Mouse (Mus musculus) limb, embryonic 14.5 days (tissue): ENCODE measurements around the gene Emilin3. TPM values are rescaled to one million over a fixed set of nuclear protein-coding genes. Genes with fewer than 3 reads are reported as not detected.

Experiments
- ATAC-seq: fragments of 200-750 bp; cut with Nextera tagmentation; 2 replicates; pipeline ENCODE4 v1.8.0; 2017; ENCODE audit warnings: low read depth, moderate number of reproducible peaks, moderate TSS enrichment; ENCODE audit not compliant: low FRiP score
- DNase-seq: peaks from one replicate; pipeline ENCODE4 v3.0.0-alpha.2; 2015; ENCODE audit warnings: low spot score
- H3K27ac ChIP-seq: fragments of 300-500 bp; sonication (generic); replicated peaks from 2 replicates; pipeline ENCODE4 v1.5.1; 2014; ENCODE audit warnings: low read depth, mild to moderate bottlenecking, low read length, moderate library complexity, mixed read lengths
- H3K27me3 ChIP-seq: fragments of 300-500 bp; sonication (generic); 2 replicates; pipeline ENCODE4 v1.6.1; 2014; ENCODE audit warnings: low read length, mixed read lengths; ENCODE audit not compliant: control insufficient read depth, insufficient read depth
- H3K36me3 ChIP-seq: fragments of 300-500 bp; sonication (generic); 2 replicates; pipeline ENCODE4 v1.6.1; 2014; ENCODE audit warnings: mild to moderate bottlenecking, low read length, moderate library complexity, mixed read lengths; ENCODE audit not compliant: control insufficient read depth, insufficient read depth
- H3K4me1 ChIP-seq: fragments of 300-500 bp; sonication (generic); 2 replicates; pipeline ENCODE4 v1.6.1; 2014; ENCODE audit warnings: antibody characterized with exemption, low read length, mixed read lengths; ENCODE audit not compliant: control insufficient read depth, insufficient read depth
- H3K4me2 ChIP-seq: fragments of 300-500 bp; sonication (generic); replicated peaks from 2 replicates; pipeline ENCODE4 v1.6.1; 2014; ENCODE audit warnings: low read depth, mild to moderate bottlenecking, low read length, moderate library complexity; ENCODE audit not compliant: severe bottlenecking
- H3K4me3 ChIP-seq: fragments of 300-500 bp; sonication (generic); replicated peaks from 2 replicates; pipeline ENCODE4 v1.5.1; 2014; ENCODE audit warnings: low read length
- H3K9ac ChIP-seq: fragments of 300-500 bp; sonication (generic); 2 replicates; pipeline ENCODE4 v1.6.1; 2014; ENCODE audit warnings: mild to moderate bottlenecking, low read depth, low read length, moderate library complexity; ENCODE audit not compliant: severe bottlenecking
- H3K9me3 ChIP-seq: fragments of 300-500 bp; sonication (generic); 2 replicates; pipeline ENCODE4 v1.6.1; 2016; ENCODE audit warnings: low read length; ENCODE audit not compliant: control insufficient read depth
- POLR2A ChIP-seq: fragments of 200-500 bp; IDR thresholded peaks from 2 replicates; pipeline ENCODE4 v1.8.0; 2012; ENCODE audit warnings: inconsistent platforms, mild to moderate bottlenecking, moderate library complexity, borderline replicate concordance; ENCODE audit not compliant: insufficient read depth, insufficient read length; ENCODE audit errors: extremely low read depth
- WGBS: fragments of 180-500 bp; shearing (Covaris S2); extraction: QIAGEN DNeasy Blood & Tissue Kit; methylation state at CpG from one replicate; pipeline ENCODE4 v1.1.7; 2014; 5-methylcytosine and 5-hydroxymethylcytosine counted together
- polyA plus RNA-seq, 2 experiments: library from polyadenylated mRNA; depleted of rRNA in 1 of 2; stranded (reverse) in 1 of 2; unstranded in 1 of 2; fragments of >200 nt; fragmentation: Nextera tagmentation in 1 of 2; extraction: Ambion mirVana in 1 of 2; gene quantifications; 2 replicates each; pipeline versions ENCODE4 v1.2.1 to v1.2.3; 2012 to 2014

The Emilin3 gene
- polyA plus RNA-seq, 2 experiments, result 30.3 to 69.3 TPM

GRCm38 (mm10) chr2:160910633-160911032 lies 1.5 kb downstream of the Emilin3 start:
- Histone ChIP-seq H3K4me3 (peak overlapping the region; percentile 65; the same call in 1 of the 2 replicates), H3K27me3 (no peaks in the 10 kb centered on the region; the same call in 1 of the 2 replicates), H3K9me3 (no peaks in the 10 kb centered on the region), H3K9ac (no peak overlapping the region), H3K27ac (no peak overlapping the region), H3K4me1 (peaks cover 22% of the 10 kb centered on the region), H3K4me2 (peak overlapping the region; percentile 87), H3K36me3 (peaks cover 36% of the 10 kb centered on the region)
- WGBS, result 84% methylated on average over 5 of the region's 5 CpGs
- no peak for DNase-seq
- TF ChIP-seq POLR2A, result no peak
- no peak for ATAC-seq

GRCm38 (mm10) chr2:160908607-160909006 lies 3.5 kb downstream of the Emilin3 start:
- TF ChIP-seq POLR2A, result no peak
- Histone ChIP-seq H3K9ac (no peak overlapping the region), H3K27ac (no peak overlapping the region), H3K4me1 (peaks cover 15% of the 10 kb centered on the region), H3K9me3 (no peaks in the 10 kb centered on the region), H3K4me3 (no peak overlapping the region), H3K36me3 (peaks cover 40% of the 10 kb centered on the region), H3K27me3 (no peaks in the 10 kb centered on the region; the same call in 1 of the 2 replicates), H3K4me2 (no peak overlapping the region)
- 60% methylated on average over 18 of the region's 18 CpGs for WGBS
- ATAC-seq (no peak), DNase-seq (no peak)

- no peak for DNase-seq
- peaks cover 2% of the 10 kb centered on the region; the same call in 1 of the 2 replicates for H3K4me1 ChIP-seq
- no peak overlapping the region for H3K9ac ChIP-seq
- no peaks in the 10 kb centered on the region; the same call in 1 of the 2 replicates for H3K27me3 ChIP-seq
- H3K4me3 ChIP-seq, result no peak overlapping the region
- 69% methylated on average over 5 of the region's 5 CpGs for WGBS
- H3K4me2 ChIP-seq, result no peak overlapping the region
- H3K36me3 ChIP-seq, result peaks cover 40% of the 10 kb centered on the region
- no peak for ATAC-seq
- no peak overlapping the region for H3K27ac ChIP-seq
- no peaks in the 10 kb centered on the region for H3K9me3 ChIP-seq
- no peak for TF ChIP-seq POLR2A
Measured at GRCm38 (mm10) chr2:160906101-160906500, 6.0 kb downstream of the Emilin3 start.

GRCm38 (mm10) chr2:160905301-160905700 lies 6.8 kb downstream of the Emilin3 start:
- no peaks in the 10 kb centered on the region for H3K9me3 ChIP-seq
- H3K36me3 ChIP-seq, result peaks cover 40% of the 10 kb centered on the region
- no peak overlapping the region for H3K4me2 ChIP-seq
- H3K4me1 ChIP-seq, result no peaks in the 10 kb centered on the region
- WGBS, result 97% methylated on average over 12 of the region's 12 CpGs
- no peak overlapping the region for H3K9ac ChIP-seq
- no peak overlapping the region for H3K27ac ChIP-seq
- no peak overlapping the region for H3K4me3 ChIP-seq
- no peak for DNase-seq
- no peak for ATAC-seq
- no peaks in the 10 kb centered on the region for H3K27me3 ChIP-seq
- no peak for TF ChIP-seq POLR2A

- no peak overlapping the region for H3K4me3 ChIP-seq
- WGBS, result 70% methylated on average over 7 of the region's 7 CpGs
- H3K9me3 ChIP-seq, result no peaks in the 10 kb centered on the region
- ATAC-seq, result no peak
- H3K4me1 ChIP-seq, result no peaks in the 10 kb centered on the region
- no peak for TF ChIP-seq POLR2A
- no peak overlapping the region for H3K9ac ChIP-seq
- DNase-seq, result no peak
- 0 out of 2 replicates have a peak overlapping the region, but pooled peaks have one; percentile 33 for H3K27ac ChIP-seq
- H3K4me2 ChIP-seq, result no peak overlapping the region
- H3K27me3 ChIP-seq, result no peaks in the 10 kb centered on the region
- H3K36me3 ChIP-seq, result peaks cover 13% of the 10 kb centered on the region
Measured at GRCm38 (mm10) chr2:160901656-160902412, 10.3 kb downstream of the Emilin3 start.

GRCm38 (mm10) chr2:160891697-160892096 lies 20.4 kb downstream of the Emilin3 start:
- no peak overlapping the region for H3K4me3 ChIP-seq
- no peak for TF ChIP-seq POLR2A
- H3K4me1 ChIP-seq, result peaks cover 6% of the 10 kb centered on the region
- no peaks in the 10 kb centered on the region for H3K36me3 ChIP-seq
- WGBS, result 84% methylated on average over 9 of the region's 9 CpGs
- no peaks in the 10 kb centered on the region for H3K9me3 ChIP-seq
- no peak overlapping the region for H3K4me2 ChIP-seq
- no peaks in the 10 kb centered on the region for H3K27me3 ChIP-seq
- H3K27ac ChIP-seq, result no peak overlapping the region
- no peak overlapping the region for H3K9ac ChIP-seq
- ATAC-seq, result no peak
- DNase-seq, result no peak
